Mouse (Mus musculus) CH12.LX (cell line): ENCODE measurements around the gene Gm6583.

Source experiments
- BHLHE40 ChIP-seq: IDR thresholded peaks from 2 replicates; pipeline ENCODE4 v1.6.1; 2011; ENCODE audit warnings: mild to moderate bottlenecking, low read depth, low read length, improper control_type of control experiment
- CTCF ChIP-seq, 2 experiments: IDR thresholded peaks in 1 of 2; conservative IDR thresholded peaks in 1 of 2; 2 replicates each; pipeline ENCODE4 v1.5.1; 2011 to 2012; ENCODE audit warnings: low read depth in 2 of 2, low read length in 2 of 2, improper control_type of control experiment in 1 of 2, inconsistent platforms in 1 of 2, mild to moderate bottlenecking in 1 of 2, moderate library complexity in 1 of 2
- ETS1 ChIP-seq: conservative IDR thresholded peaks from 2 replicates; pipeline ENCODE4 v1.6.1; 2012; ENCODE audit warnings: low read depth, mild to moderate bottlenecking, inconsistent platforms, low read length, improper control_type of control experiment, moderate library complexity
- MAFK ChIP-seq: IDR thresholded peaks from 2 replicates; pipeline ENCODE4 v1.6.1; 2011; ENCODE audit warnings: low read length, improper control_type of control experiment; ENCODE audit not compliant: insufficient replicate concordance
- MYC ChIP-seq: IDR thresholded peaks from 2 replicates; pipeline ENCODE4 v1.6.1; 2011; ENCODE audit warnings: low read depth, mild to moderate bottlenecking, improper control_type of control experiment, low read length
- NELFE ChIP-seq: IDR thresholded peaks from 2 replicates; pipeline ENCODE4 v1.6.1; 2011; ENCODE audit warnings: low read depth, low read length, improper control_type of control experiment
- POLR2A ChIP-seq: IDR thresholded peaks from 2 replicates; pipeline ENCODE4 v1.6.1; 2011; ENCODE audit warnings: low read depth, mild to moderate bottlenecking, improper control_type of control experiment, low read length
- POLR2AphosphoS2 ChIP-seq: IDR thresholded peaks from 2 replicates; pipeline ENCODE4 v1.6.1; 2011; ENCODE audit warnings: low read depth, low read length, improper control_type of control experiment
- ZMIZ1 ChIP-seq: IDR thresholded peaks from 2 replicates; pipeline ENCODE4 v1.6.1; 2012; ENCODE audit warnings: low read depth, mild to moderate bottlenecking, inconsistent platforms, low read length, improper control_type of control experiment

- TF ChIP-seq BHLHE40, result no peak
- TF ChIP-seq CTCF (conservative IDR thresholded peaks at IDR 0.05 in 1 of 2, IDR thresholded peaks at IDR 0.05 in 1 of 2; ENCODE audit: low read depth in 2 of 2, low read length in 2 of 2), result no peak
- no peak for TF ChIP-seq MYC
- no peak for TF ChIP-seq ZMIZ1
- TF ChIP-seq POLR2AphosphoS2, result no peak
- TF ChIP-seq ETS1, result no peak
- no peak for TF ChIP-seq NELFE
- TF ChIP-seq POLR2A, result no peak
- TF ChIP-seq MAFK, result no peak
Measured at GRCm38 (mm10) chr5:112384805-112385472, 29.1 kb upstream of the Gm6583 start.
